Mouse (Mus musculus) liver, postnatal 0 days (tissue): ENCODE results near the gene Fbln2.

Experiments
- CTCF ChIP-seq: sonication (generic); IDR thresholded peaks from 2 replicates; pipeline ENCODE4 v1.5.1; 2016; ENCODE audit warnings: antibody characterized with exemption, low read depth
- EP300 ChIP-seq: IDR thresholded peaks from 2 replicates; pipeline ENCODE4 v1.6.1; 2016; ENCODE audit warnings: antibody characterized with exemption, low read depth, mild to moderate bottlenecking

DNA sequence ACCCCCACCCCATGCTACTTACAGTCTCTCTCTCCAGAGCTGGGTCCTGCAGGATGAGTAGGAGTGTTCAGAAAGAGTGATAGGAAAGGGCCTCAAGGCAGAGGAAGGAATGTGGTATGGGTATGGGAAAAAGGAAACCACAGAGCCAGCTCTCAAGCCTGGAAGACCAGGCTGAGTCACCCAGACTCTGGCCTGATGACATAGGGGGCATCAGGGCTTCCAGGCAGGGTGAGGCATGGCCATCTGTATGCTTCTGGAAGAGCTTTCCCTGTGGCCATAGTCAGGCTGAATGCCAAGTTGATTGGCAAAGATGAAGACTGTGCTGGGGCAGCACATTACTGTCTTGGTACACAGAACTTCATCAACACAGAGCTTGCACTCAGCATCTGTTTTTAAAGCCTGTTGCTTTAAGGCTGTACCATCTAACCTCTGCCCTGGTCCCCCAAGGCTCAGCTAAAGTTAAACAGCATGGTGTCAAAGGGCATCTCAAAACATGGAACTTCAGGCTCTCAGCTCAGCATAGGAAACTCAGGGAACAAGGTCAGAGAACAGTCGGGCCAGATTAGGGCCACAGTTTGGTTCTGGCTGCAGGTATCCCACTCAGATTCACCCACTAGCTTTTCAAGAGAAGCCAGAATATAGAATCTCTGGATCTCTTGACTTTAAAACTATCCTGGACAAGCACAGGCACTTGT is 19.3 kb upstream of the Fbln2 start:
- TF ChIP-seq CTCF (no peak), EP300 (no peak)
